Mouse (Mus musculus): ENCODE results near the gene Calhm2. TPM values are rescaled to one million over a fixed set of nuclear protein-coding genes. Genes with fewer than 3 reads are reported as not detected.

Gene Calhm2
- polyA plus RNA-seq, 1 experiment from 2014 or later: 1.2 TPM

GRCm38 (mm10) chr19:47168793-47169412 lies 30.8 kb upstream of the Calhm2 start:
- 27% methylated on average over 11 of the region's 11 CpGs for WGBS
- Histone ChIP-seq H3K4me2 (replicated peaks) (peak overlapping the region; percentile 27), H3K9ac (replicated peaks) (no peak overlapping the region), H3K27me3 (peaks cover 6% of the 10 kb centered on the region; the same call in 1 of the 2 replicates), H3K4me3 (no peak overlapping the region), H3K27ac (replicated peaks) (no peak overlapping the region), H3K4me1 (0 out of 2 replicates have a peak, but pooled peaks cover 7% of the 10 kb centered on the region), H3K36me3 (no peaks in the 10 kb centered on the region), H3K9me3 (no peaks in the 10 kb centered on the region)
- ATAC-seq (replicated peaks): no peak; the same call in 1 of the 2 replicates

DNA sequence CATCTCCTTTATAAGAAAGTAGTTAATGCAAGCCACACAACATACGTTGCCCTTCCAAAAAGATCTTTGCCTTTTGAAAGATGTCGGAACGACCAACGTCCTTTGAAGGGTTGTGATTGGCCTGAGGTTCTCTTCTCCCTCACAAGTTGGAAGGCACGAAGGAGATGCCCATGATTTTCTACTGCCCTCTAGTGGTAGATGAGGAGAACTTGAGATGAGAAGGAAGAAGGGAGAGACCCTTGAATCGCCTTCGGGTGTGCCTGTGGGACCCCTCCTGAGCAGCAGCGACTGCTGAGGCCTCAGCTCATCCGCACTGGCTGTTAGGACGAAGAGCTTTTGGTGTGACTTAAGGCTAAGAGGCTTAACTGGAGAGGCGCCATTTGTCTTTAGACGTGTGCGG lies 30.1 kb upstream of the Calhm2 start:
- H3K36me3 ChIP-seq: no peaks in the 10 kb centered on the region
- 0 out of 2 replicates have a peak, but pooled peaks cover 7% of the 10 kb centered on the region for H3K4me1 ChIP-seq
- no peak overlapping the region for H3K4me3 ChIP-seq
- no peak for ATAC-seq (replicated peaks)
- H3K4me2 ChIP-seq (replicated peaks): peak overlapping the region; percentile 27
- H3K9me3 ChIP-seq: no peaks in the 10 kb centered on the region
- 7% methylated on average over 13 of the region's 13 CpGs for WGBS
- peaks cover 6% of the 10 kb centered on the region; the same call in 1 of the 2 replicates for H3K27me3 ChIP-seq
- no peak overlapping the region for H3K27ac ChIP-seq (replicated peaks)
- H3K9ac ChIP-seq (replicated peaks): no peak overlapping the region; the same call in 1 of the 2 replicates

DNA sequence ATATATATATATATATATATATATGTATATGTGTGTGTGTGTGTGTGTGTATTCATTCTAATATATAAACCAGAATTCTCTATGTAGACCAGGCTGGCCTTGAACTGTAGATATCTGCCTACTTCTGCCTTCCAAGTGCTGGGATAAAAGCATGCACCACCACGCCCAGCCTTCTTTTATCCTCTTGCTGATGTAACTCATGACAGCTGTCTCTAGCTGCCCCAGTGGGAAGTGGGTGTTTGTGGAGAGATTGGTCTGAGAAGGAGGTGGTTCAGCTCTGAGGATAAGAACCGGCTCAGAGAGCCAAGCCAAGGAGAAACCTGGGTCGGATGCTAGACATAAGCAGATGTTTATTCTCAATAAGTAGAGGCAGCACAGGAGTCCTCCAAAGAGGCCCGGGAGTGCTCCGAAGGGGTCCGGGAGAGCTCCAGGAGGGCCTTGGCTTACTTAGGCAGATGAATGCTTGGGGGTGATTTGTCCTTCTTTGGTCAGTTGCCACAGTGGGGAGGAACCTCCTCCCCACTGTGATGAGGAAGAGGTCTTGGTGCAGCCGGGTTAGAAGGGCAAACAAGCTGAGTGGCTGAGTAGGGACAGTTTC lies 29.6 kb upstream of the Calhm2 start:
- Histone ChIP-seq H3K4me2 (replicated peaks) (no peak overlapping the region), H3K9ac (replicated peaks) (no peak overlapping the region), H3K4me1 (0 out of 2 replicates have a peak, but pooled peaks cover 7% of the 10 kb centered on the region), H3K27me3 (peaks cover 6% of the 10 kb centered on the region; the same call in 1 of the 2 replicates), H3K4me3 (no peak overlapping the region), H3K9me3 (no peaks in the 10 kb centered on the region), H3K36me3 (no peaks in the 10 kb centered on the region), H3K27ac (replicated peaks) (no peak overlapping the region)
- no peak for ATAC-seq (replicated peaks)
- 52% methylated on average over 7 of the region's 7 CpGs for WGBS

- no peaks in the 10 kb centered on the region for H3K9me3 ChIP-seq
- H3K4me3 ChIP-seq: no peak overlapping the region
- no peak overlapping the region for H3K27ac ChIP-seq (replicated peaks)
- peaks cover 6% of the 10 kb centered on the region; the same call in 1 of the 2 replicates for H3K27me3 ChIP-seq
- 0 out of 2 replicates have a peak, but pooled peaks cover 7% of the 10 kb centered on the region for H3K4me1 ChIP-seq
- H3K4me2 ChIP-seq (replicated peaks): no peak overlapping the region
- H3K36me3 ChIP-seq: no peaks in the 10 kb centered on the region
- ATAC-seq (replicated peaks): no peak
- no peak overlapping the region for H3K9ac ChIP-seq (replicated peaks)
- WGBS: 14% methylated on average over 3 of the region's 3 CpGs
Observed at GRCm38 (mm10) chr19:47166758-47167157, 28.7 kb upstream of the Calhm2 start.

- no peak overlapping the region for H3K9ac ChIP-seq (replicated peaks)
- 94% methylated on average over 6 of the region's 6 CpGs for WGBS
Observed at GRCm38 (mm10) chr19:47163176-47163744, 25.2 kb upstream of the Calhm2 start.

GRCm38 (mm10) chr19:47161669-47162068 lies 23.6 kb upstream of the Calhm2 start:
- Histone ChIP-seq H3K4me2 (replicated peaks) (no peak overlapping the region), H3K36me3 (no peaks in the 10 kb centered on the region), H3K9ac (replicated peaks) (no peak overlapping the region), H3K27ac (replicated peaks) (no peak overlapping the region), H3K4me3 (no peak overlapping the region), H3K4me1 (no peaks in the 10 kb centered on the region), H3K9me3 (no peaks in the 10 kb centered on the region), H3K27me3 (no peaks in the 10 kb centered on the region)
- no peak for ATAC-seq (replicated peaks)
- 67% methylated on average over 4 of the region's 4 CpGs for WGBS

More at GRCm38 (mm10) chr19:47163176-47163744, 25.2 kb upstream of the Calhm2 start:
- 0 out of 2 replicates have a peak, but pooled peaks cover under 1% of the 10 kb centered on the region for H3K4me1 ChIP-seq
- H3K4me3 ChIP-seq: no peak overlapping the region
- no peak for ATAC-seq (replicated peaks)
- no peak overlapping the region for H3K27ac ChIP-seq (replicated peaks)
- no peaks in the 10 kb centered on the region; the same call in 1 of the 2 replicates for H3K27me3 ChIP-seq
- H3K36me3 ChIP-seq: no peaks in the 10 kb centered on the region
- no peaks in the 10 kb centered on the region for H3K9me3 ChIP-seq
- no peak overlapping the region for H3K4me2 ChIP-seq (replicated peaks)

DNA sequence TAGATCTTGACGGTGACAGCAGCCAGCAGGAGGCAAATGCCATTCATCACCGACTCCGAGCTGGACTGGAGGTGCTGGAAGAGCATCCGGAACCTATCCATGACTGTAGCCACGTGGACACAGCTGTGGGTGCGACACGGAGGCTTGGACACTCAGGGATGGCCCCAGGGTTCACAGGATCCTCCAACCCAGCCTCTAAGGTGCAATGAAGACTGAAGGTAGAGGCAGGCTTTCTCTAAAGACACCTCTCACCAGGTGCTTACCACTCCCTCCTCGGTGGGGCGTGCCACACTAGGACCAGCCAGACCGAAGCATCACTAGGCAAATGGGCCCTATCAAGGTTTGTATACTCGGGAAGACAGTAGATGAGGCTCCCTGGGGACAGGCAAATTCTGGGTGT lies 19.6 kb upstream of the Calhm2 start, which contains the start of gene Calhm3:
TSS of gene Calhm3 (minus strand) at position 101 of the 400 bp plus-strand sequence.
- Histone ChIP-seq H3K27ac (replicated peaks) (no peak within 1 kb of the TSS), H3K4me1 (no peaks in the 10 kb centered on the region), H3K27me3 (no peaks in the 10 kb centered on the region), H3K4me2 (replicated peaks) (no peak within 1 kb of the TSS), H3K9ac (replicated peaks) (no peak within 1 kb of the TSS), H3K4me3 (no peak within 1 kb of the TSS), H3K9me3 (no peaks in the 10 kb centered on the region), H3K36me3 (no peaks in the 10 kb centered on the region)
- ATAC-seq (replicated peaks): no peak
- WGBS: 86% methylated on average over 11 of the region's 11 CpGs

- Histone ChIP-seq H3K9me3 (no peaks in the 10 kb centered on the region), H3K27me3 (no peaks in the 10 kb centered on the region), H3K4me2 (replicated peaks) (no peak overlapping the region), H3K27ac (replicated peaks) (no peak overlapping the region), H3K36me3 (no peaks in the 10 kb centered on the region), H3K4me1 (peaks cover 7% of the 10 kb centered on the region), H3K4me3 (no peak overlapping the region), H3K9ac (replicated peaks) (no peak overlapping the region)
- 89% methylated on average over 7 of the region's 7 CpGs for WGBS
- no peak for ATAC-seq (replicated peaks)
Observed at GRCm38 (mm10) chr19:47153767-47154166, 15.7 kb upstream of the Calhm2 start.

GRCm38 (mm10) chr19:47152062-47152369 lies 13.9 kb upstream of the Calhm2 start:
- Histone ChIP-seq H3K4me1 (peaks cover 7% of the 10 kb centered on the region), H3K9ac (replicated peaks) (peak overlapping the region; percentile 32), H3K9me3 (no peaks in the 10 kb centered on the region), H3K4me3 (peak overlapping the region; percentile 42), H3K36me3 (no peaks in the 10 kb centered on the region), H3K27ac (replicated peaks) (no peak overlapping the region), H3K27me3 (no peaks in the 10 kb centered on the region), H3K4me2 (replicated peaks) (peak overlapping the region; percentile 67)
- WGBS: 68% methylated on average over 12 of the region's 12 CpGs
- no peak; the same call in 1 of the 2 replicates for ATAC-seq (replicated peaks)

GRCm38 (mm10) chr19:47151332-47152061 lies 13.4 kb upstream of the Calhm2 start:
- H3K4me2 ChIP-seq (replicated peaks): peak overlapping the region; percentile 67
- peak overlapping the region; percentile 42 for H3K4me3 ChIP-seq
- H3K9me3 ChIP-seq: no peaks in the 10 kb centered on the region
- peaks cover 7% of the 10 kb centered on the region for H3K4me1 ChIP-seq
- ATAC-seq (replicated peaks): peak; percentile 43; the same call in 1 of the 2 replicates
- no peaks in the 10 kb centered on the region for H3K27me3 ChIP-seq
- no peak overlapping the region for H3K27ac ChIP-seq (replicated peaks)
- peak overlapping the region; percentile 32 for H3K9ac ChIP-seq (replicated peaks)
- no peaks in the 10 kb centered on the region for H3K36me3 ChIP-seq
- WGBS: 23% methylated on average over 32 of the region's 32 CpGs

- Histone ChIP-seq H3K36me3 (no peaks in the 10 kb centered on the region), H3K4me1 (peaks cover 7% of the 10 kb centered on the region), H3K9me3 (no peaks in the 10 kb centered on the region), H3K27ac (replicated peaks) (no peak overlapping the region), H3K9ac (replicated peaks) (no peak overlapping the region), H3K4me2 (replicated peaks) (no peak overlapping the region), H3K27me3 (no peaks in the 10 kb centered on the region), H3K4me3 (no peak overlapping the region)
- no peak for ATAC-seq (replicated peaks)
- WGBS: 70% methylated on average over 3 of the region's 4 CpGs
Observed at GRCm38 (mm10) chr19:47149854-47150253, 11.8 kb upstream of the Calhm2 start.

Measured in forebrain, embryonic 15.5 days (tissue).